Mouse (Mus musculus) ES-Bruce4 (cell line): ENCODE data around the gene Col2a1.

Experiments
- CTCF ChIP-seq: IDR thresholded peaks from one replicate; pipeline ENCODE4 v1.8.1; 2011; ENCODE audit warnings: low read depth, low read length
- EP300 ChIP-seq: IDR thresholded peaks from 2 replicates; pipeline ENCODE4 v1.6.1; 2011; ENCODE audit warnings: low read depth, low read length; ENCODE audit not compliant: insufficient read depth
- POLR2A ChIP-seq: IDR thresholded peaks from one replicate; pipeline ENCODE4 v1.8.1; 2011; ENCODE audit warnings: low read length; ENCODE audit not compliant: insufficient read depth

DNA sequence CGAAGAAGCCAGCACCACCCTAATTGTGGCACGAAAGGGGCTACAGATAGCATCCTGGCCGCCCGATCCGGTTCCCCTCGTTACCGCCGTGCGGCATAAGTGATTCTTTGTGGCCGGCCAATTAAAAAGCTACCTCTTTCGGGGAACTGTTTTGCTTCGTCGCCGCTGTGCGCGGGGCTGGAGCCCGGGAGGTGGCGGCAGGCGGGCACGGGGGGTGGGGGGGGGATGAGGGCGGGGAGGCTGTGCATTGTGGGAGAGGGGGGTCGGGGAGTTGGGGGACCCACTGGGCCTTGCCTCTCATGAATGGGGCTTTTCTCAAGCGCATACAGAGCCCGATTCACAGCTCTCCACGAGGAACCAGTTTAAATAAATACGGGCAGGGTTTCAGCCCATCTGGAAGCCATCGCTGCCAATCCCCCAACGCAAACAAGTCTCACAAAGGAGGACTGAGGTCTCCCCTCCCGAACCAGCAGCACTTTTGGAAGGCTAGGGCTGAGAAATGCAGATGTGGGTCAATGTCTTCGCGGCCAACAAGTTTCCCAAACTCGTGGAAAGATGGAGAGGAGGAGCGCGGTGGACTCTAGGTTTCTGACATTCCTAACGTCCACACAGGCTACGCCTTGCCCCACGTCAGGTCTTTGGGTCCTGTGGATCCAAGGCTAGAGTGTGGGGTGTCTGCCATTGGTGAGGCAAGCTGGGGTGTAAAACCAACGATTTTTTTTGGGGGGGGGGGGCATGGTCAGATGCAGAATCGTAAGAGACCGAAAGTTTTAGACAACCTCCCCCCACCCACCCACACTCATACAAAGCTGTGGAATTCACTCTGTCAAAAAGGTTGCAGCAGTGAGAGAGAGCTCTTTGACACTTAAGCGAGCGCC, 2.1 kb downstream of the Col2a1 start:
- TF ChIP-seq CTCF (no peak), POLR2A (no peak), EP300 (no peak)
